Mouse (Mus musculus): ENCODE results near the gene Gm49425. TPM values are rescaled to one million over a fixed set of nuclear protein-coding genes. Genes with fewer than 3 reads are reported as not detected.
A peak's percentile ranks its signal among the peaks of the same experiment; 100 is the strongest.
"Not testable (repeated sequence)": the region's sequence is repeated elsewhere in the genome, so short reads cannot be mapped to it uniquely, and the experiment has no call there.

Gm49425 gene
- not detected for total RNA-seq (2021)

DNA sequence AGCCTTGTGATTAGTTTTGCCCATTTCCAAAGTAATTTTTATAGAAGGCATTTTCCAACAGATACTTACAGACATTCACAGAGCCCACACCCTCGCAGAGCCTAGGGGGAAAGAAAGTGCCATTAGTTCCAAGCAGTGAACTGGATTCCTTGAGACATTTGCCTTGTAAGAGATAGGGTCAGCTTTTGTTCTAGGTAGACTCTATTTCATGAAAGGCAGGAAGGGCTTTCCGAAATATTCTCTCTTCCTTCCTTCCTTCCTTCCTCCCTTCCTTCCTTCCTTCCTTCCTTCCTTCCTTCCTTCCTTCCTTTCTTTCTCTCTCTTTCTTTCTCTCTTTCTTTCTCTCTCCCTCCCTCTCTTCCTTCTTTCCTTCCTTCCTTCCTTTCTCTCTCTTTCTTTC lies at the start of gene Gm49425:
Gene Gm49425, minus strand, starts transcription at position 101 of the 400 bp plus-strand sequence.
- intact Hi-C loops (cut with DNase I); DNase-seq (ENCODE audit: low spot score): not testable (repeated sequence)

DNA sequence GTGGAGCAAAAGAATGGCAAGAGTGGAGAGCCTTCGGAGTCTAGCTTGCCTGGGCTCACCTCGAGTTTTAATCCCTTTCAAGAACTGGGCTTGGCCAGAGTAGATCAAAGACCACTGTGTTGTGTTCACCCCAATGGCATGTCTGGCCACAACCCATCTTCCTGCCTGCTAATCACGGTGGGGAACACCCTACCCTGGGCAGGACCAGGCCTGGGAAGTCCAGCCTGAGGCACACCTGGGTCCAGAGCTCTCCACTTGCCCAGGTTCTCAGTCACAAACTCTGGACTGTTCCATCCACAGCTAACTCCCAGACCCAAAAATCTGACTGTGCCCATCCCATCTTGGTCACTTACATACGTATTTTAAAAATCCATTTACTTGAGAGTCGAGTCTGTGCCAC lies 45.8 kb upstream of the Gm49425 start, which contains the start of gene Krt90:
Gene Krt90, minus strand, starts transcription at position 101 of the 400 bp plus-strand sequence.
- intact Hi-C loops (cut with DNase I): no loop called here

DNA sequence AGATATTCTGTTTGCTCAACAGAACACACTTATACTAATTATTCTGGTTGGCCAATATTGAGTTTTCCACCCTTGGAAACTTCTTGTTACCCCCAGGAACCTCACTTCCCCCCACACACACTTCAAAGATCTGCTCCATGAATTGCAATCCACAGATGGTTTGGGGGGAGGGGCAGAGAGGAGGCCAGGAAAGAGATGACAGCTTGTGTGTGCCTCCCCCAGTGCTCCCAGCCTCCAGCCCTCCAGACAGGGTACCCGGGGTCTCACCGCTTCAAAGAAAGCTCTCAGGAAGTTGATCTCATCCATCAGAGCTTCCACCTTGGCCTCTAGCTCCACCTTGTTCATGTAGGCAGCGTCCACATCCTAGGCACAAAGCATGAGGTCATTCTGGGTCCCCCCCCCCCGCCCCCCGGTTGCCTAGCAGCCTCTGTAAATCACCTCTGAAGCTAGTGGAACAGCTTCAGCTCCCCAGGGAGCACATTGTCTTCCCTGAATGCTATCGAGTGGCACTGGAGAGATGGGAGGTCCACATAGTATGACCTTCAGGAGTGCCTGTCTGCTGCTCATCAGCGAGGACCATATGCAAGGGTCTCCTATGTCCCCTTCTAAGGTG lies 41.1 kb upstream of the Gm49425 start:
- intact Hi-C loops (cut with DNase I): no loop called here
- DNase-seq (ENCODE audit: low spot score): no peak

More for the DNA sequence above, 45.8 kb upstream of the Gm49425 start, which contains the start of gene Krt90:
- no peak for DNase-seq (ENCODE audit: low spot score)

DNA sequence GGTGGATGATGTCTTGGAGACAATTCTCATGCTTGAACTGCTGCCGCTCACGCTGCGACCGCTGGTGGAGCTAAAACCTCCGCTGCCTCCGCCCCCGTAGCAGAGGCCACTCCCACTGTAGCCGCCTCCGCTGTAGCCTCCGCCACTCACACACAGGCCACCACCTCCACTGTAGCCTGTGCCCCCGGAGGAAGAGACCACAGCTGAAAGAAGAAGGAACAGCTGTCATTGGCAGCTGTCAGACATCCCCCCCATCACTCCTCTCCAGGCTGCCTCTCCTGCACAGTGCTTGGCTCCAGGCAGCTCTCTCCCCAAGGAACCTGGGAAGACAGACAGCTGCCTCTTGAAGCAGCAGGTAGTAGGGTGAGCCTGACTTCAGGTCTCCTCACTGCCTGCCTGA lies 36.1 kb upstream of the Gm49425 start:
- intact Hi-C loops (cut with DNase I): no loop called here
- DNase-seq (ENCODE audit: low spot score): no peak

DNA sequence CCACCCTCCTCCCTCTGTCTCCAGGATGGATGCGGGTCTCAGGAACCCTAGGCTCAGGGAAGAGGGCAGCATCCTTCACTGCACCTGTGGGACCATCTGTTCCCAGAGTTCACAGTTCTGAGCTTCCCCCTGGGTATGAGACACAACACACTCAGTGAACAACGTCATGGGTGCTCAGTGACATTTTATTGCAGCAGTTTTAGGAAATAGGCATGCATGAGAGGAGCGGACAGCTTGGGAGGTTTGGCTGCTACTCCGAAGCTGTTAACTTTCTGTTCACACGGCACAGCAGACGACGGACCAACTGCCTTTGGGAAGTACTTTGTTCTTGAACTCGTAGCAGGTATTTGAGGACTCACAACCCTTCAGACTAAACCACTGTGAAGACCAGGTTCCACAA lies 35.1 kb upstream of the Gm49425 start:
- intact Hi-C loops (cut with DNase I): no loop called here
- DNase-seq (ENCODE audit: low spot score): no peak

DNA sequence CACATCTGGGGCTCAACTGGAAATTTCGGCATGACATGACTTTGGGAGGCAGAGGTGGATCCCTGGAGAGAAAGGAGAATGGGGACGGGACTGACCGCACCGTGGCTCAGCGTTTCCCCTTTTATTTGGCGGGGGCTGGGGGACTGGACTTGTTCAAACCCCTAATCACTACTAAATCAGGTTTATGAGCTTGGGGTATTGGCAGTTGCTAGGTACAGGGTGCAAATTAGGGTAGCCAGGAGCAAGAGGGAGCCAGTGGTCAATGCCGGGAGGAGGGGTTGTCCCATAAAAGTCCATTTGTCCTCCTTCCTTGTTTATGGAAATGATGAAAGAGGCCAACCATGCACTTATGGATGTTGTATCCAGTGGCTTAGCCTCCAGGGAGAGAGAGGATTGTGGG lies 33.5 kb upstream of the Gm49425 start, which contains the start of gene Krt82:
Gene Krt82, minus strand, starts transcription at position 101 of the 400 bp plus-strand sequence.
- DNase-seq (ENCODE audit: low spot score): no peak
- intact Hi-C loops (cut with DNase I): no loop called here

DNA sequence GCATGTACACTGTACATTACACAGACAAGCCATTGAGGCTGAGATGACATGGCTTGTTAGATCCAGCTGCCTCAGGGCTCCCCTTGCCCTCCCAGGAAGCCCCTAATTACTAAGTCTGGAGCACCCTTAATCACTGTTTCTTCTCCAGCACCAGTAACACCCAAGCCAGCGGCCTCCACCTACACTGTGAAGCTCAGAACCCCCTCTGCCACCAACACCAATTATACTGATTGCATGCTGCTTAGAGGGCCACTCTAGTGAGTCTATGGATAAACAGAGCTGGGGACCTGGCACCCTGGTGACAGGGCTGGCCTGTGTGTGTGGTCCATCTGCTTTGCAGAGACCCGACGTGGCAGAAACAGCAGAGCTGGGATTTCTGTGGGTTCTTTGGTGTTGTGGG lies 27.4 kb upstream of the Gm49425 start:
- intact Hi-C loops (cut with DNase I): no loop called here
- DNase-seq (ENCODE audit: low spot score): no peak

DNA sequence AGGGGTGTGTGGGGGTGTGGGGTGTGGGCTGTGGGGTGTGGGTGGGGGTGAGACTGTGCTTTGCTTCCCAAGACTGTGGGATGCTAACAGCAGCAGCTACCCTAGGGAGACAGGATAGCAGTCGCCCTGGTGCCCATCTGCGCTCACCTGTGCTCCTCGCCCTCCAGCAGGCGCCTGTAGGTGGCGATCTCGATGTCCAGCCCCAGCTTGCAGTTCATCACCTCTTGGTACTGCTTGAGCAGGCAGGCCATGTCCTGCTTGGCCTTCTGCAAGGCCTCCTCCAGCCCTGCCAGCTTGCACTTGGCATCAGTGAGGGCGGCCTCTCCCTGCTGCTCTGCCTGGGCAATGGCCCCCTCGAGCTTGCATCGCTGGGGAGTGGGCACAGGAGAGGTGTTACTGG lies 25.5 kb upstream of the Gm49425 start:
- no peak for DNase-seq (ENCODE audit: low spot score)
- intact Hi-C loops (cut with DNase I): no loop called here

DNA sequence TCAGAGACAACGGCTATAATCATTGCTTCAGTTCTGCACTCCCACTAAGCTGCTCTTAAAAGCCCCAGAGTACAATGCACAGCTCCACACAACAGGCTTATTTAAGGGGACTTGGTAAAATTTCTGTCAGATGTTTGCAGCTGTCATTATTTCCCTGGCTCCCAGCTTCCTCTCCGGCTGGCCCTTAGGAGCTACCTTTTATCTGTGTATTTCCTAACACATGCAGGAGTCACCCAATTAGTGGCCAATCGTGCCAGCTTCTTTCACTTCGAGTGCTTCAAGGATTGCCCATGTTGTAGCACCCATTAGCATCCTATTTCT lies 21.5 kb upstream of the Gm49425 start:
- intact Hi-C loops (cut with DNase I): no loop called here

DNA sequence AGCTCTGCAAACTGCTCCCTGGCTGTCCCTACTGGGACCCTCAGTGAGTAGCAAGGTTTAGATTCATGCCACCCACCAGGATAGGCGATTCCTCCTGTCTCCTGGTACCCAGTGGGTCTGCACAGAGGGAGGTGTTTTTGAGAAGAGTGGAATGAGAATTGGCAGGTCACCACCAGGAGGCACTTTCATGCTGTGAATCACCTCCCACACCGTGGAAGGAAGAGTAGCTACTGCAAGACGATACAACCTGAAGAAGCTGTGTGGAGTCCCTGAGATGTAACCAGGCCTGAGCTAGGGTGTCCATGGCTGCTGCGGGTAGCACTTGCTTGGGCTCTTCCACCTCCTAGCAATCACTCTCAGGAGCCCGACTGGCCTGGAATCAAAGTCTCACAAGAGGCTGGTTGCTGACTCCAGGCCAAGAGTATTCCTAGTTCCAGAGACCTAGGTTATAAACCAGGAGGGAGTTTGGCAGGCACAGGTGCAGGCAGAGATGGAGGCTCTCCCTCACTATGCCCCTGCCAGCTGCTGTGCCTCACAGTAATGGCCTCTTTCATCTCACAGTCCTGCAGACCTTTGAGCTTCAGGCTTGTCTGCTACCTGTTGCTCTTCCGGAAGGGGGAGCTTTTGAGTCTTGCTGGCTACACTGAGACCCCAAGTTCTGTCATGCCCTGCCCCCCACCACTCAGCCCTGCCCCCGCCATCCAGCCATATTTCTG lies 21.0 kb upstream of the Gm49425 start:
- intact Hi-C loops (cut with DNase I): no loop called here
- no peak for DNase-seq (ENCODE audit: low spot score)

More for the DNA sequence above, 21.5 kb upstream of the Gm49425 start:
- no peak for DNase-seq (ENCODE audit: low spot score)

DNA sequence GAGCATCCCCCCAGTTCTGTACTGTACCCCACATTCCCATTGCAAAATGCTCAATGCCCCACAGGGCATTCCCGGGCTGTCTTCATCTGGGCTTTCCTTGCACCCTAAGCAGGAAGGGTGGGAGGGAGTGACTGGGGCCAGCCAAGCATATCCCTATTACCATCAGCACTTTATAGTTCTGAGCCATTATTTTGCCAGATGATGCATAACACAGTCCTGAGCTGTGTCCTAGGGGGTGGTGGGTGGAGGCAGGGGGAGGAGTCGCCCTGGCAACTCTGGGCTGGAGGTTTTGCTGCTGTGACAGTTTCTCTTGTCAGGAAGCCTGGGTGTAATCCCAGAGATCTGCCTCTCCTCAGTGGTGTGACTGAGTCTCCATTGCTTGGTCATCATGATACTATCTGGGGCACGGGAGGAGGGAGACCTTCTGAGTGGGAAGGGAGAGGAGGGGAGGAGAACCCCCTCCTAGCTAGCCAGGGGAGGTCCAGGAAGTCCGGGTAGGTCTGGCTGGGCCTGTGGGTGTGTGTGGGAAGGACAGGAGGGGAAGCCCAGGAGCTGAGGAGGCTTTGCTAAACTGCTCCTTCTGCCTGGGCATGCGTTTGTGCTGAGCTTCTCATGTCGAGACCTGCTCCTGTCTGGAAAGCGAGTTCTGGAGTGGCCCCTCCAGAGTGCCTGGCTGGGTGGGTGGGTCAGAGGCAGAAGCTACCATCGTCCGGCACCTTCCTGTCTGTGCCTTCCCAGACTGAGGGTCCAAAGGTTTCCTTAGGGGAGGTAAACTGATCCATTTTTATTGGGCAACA lies 19.2 kb upstream of the Gm49425 start:
- intact Hi-C loops (cut with DNase I): no loop called here
- no peak for DNase-seq (ENCODE audit: low spot score)

DNA sequence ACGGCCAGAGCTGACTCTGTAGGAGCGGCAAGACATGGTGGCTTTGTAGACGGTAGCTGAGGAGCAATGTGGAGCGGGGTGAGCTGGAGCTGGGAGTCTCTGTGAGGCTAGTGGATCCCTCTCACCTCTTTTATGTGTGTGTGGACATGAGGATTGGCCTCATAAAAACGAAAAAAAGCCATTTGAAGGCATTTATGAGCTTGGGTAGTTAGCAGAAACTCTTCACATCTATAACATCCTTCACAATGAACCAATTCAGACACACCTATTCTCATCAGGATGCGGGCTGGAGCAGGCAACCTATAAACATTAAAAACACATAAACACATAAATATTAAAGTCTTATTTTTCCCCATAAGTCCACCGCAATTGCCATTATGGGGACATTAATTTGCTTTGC lies 15.7 kb upstream of the Gm49425 start, which contains the start of gene Krt84:
Gene Krt84, minus strand, starts transcription at position 101 of the 400 bp plus-strand sequence.
- DNase-seq (ENCODE audit: low spot score): no peak
- intact Hi-C loops (cut with DNase I): no loop called here

DNA sequence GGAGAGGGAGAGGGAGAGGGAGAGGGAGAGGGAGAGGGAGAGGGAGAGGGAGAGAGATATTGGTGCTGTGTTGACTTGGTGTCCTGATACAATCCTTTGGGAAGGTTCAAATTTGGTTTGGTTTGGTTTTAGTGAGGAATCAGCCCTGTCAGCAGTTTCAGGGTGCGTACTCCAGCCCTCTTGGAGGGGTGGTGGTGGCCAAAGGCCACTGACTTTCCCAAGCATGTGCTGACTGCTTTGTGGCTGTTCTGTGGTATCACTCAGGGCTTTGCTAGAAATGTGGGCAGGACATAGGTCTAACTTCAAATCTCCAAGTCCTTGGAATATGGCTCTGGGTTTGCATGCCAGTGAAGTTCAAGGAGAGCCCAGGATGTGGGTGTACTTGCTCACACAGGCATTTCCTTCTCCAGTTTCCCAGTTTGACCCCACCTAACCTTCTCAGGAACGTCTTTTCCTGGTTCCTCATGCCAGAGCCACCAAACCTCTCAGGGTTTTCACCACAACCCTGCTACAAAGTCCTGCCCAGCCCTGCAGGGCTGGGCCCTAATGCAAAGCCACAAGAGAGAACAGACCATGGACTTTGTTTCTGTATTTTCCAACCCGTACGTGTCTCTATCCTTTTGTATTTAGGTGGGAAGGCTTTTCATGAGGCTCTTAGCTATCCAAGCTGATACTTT lies 5.6 kb upstream of the Gm49425 start:
- intact Hi-C loops (cut with DNase I): loop anchor here (5.0 kb wide), 1 partner anchor 250 kb away; no protein-coding TSS in a partner anchor
- DNase-seq (ENCODE audit: low spot score): no peak

DNA sequence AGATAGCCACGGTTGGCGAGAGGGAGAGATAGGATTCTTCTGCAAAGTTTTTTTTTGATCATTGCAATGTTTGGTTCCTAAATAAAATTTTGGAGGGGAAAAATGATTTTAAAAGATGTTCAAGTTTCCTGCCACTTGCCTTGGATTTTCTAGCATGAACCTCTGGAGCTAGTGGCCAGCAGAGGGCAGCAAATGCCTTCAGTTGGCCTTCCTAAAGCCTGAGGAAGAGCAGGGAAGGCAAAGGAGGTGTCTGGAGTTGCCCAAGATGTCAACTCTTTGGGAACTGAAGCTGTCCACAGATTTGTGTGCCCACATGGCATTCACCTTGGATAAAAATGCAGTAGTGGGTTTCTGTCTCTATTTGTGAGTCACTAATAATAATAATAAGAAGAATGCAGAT lies 2.7 kb upstream of the Gm49425 start:
- peak; percentile 15 for DNase-seq (ENCODE audit: low spot score)
- intact Hi-C loops (cut with DNase I): loop anchor here (1.0 to 5.0 kb wide), 4 partner anchors 179 to 545 kb away; no protein-coding TSS in a partner anchor

DNA sequence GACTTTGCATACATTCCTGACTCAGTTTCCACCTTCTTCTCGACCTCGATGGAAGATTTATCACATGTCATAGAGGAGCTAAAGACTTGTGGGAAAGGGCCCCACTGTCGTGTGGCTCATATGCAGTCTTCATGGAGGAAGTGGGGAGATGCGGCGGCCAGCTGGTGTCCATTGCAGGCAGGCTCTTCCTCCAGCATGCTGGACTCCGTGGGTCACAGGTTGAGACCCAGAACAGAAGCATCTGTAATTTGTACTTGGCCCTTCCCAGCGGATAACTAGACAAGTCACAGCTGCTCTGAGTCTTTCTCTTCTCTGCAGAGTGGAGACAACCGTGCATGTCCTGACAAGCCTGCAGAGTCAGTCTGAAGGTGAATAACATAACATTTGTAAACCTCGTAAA lies 8.8 kb downstream of the Gm49425 start:
- intact Hi-C loops (cut with DNase I): no loop called here
- no peak for DNase-seq (ENCODE audit: low spot score)

DNA sequence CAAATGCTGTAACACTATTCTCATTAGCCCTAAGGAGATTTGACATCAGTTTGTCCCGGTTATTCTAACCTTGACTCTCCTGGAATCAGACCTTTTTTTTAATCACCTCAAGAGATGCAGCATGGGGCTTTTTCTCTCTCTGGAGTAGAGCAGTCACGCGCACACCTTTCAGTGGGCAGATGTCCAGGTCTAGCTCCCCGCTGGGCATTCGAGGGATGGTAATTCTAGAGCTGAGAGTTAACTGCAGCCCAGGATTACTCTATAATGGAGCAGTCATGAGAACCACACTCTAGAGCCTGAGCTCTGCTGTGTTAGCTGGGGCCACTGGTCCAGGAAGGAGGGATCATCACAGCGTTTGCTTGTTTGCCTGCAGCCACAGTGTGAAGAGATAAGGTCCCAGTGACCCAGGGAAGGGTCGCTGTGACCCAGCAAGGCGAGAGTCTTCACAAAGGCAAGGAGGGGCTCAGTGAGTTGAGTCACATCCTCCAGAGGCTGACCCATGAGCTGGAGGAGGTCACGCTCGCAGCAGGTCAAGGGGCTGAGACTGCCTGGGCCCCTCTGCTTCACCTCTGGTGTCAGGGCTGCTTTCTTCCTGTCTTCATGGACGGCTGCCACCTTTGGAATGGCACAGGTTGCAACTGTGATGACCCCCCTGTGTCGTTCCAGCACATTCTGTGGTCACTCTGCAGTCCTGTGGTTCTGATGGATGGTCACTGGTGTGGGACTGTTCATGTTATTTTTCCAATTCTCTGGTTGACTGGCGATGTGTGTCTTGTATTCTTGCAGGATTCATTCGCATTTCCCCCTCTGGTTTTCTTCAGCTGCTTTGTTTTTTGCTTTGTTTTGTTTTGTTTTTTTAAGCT lies 9.9 kb downstream of the Gm49425 start:
- no peak for DNase-seq (ENCODE audit: low spot score)
- intact Hi-C loops (cut with DNase I): no loop called here

DNA sequence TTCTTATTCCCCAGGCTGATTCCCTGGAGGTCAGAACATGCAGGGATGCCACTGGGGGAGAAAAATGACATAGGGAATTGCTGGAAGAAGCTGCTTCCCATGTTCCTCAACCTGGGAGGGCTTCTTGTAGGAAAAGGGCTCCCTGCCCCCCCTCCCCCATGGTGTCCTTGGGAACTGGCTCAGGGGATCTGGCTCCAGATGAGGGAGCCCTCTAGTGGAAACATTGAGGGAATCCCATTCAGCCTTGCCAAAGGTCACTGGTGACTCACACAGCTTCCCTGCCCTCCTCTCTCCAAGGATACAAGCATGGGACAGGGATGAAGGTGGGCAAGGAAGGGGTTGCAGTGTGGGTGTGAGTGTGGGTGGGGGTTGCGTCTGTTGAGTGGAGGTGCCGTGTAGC lies 19.9 kb downstream of the Gm49425 start:
- intact Hi-C loops (cut with DNase I): loop anchor here (2.0 kb wide), 1 partner anchor 158 kb away; no protein-coding TSS in a partner anchor
- no peak for DNase-seq (ENCODE audit: low spot score)

DNA sequence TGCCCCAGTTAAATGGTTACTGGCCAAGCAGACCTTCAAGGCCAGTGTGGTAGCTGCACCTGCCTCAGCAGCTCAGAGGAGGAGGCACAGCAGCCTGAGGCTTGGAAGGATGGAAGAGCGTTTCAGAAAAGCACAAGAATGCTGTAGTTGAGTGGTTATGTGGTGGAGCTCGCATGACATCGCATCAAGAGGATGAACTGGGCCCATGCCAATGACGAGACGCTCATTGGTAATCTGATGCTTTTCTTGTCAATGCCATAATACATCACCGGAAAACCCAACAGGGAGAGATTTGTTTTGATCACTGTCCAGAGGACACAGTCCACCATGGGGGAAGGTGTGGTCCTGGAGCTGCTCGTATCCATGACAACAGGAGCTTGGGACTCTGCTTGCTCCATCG lies 21.8 kb downstream of the Gm49425 start:
- intact Hi-C loops (cut with DNase I): no loop called here
- no peak for DNase-seq (ENCODE audit: low spot score)

DNA sequence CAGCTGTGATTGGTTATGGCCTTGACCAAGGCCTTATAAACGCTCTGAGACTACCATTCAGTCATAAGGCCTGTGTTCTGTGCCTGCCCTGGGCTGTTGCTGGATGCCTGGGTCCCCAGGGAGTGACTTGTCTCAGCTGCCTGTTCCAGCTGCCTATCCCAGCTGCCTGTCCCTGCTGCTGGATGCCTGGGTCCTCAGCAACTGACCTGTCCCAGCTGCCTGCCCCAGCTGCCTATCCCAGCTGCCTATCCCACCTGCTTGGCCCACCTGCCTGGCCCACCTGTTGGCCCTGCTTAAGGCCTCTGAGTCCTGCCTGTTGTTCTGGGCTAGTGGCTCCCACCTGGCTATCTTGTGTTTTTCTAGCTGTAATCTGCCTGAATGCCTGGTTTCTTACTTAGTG lies 22.9 kb downstream of the Gm49425 start:
- DNase-seq (ENCODE audit: low spot score): no peak

More for the DNA sequence above, 22.9 kb downstream of the Gm49425 start:
- intact Hi-C loops (cut with DNase I): no loop called here
